Mouse (Mus musculus): ENCODE data around the gene Caly.

The Caly gene

DNA sequence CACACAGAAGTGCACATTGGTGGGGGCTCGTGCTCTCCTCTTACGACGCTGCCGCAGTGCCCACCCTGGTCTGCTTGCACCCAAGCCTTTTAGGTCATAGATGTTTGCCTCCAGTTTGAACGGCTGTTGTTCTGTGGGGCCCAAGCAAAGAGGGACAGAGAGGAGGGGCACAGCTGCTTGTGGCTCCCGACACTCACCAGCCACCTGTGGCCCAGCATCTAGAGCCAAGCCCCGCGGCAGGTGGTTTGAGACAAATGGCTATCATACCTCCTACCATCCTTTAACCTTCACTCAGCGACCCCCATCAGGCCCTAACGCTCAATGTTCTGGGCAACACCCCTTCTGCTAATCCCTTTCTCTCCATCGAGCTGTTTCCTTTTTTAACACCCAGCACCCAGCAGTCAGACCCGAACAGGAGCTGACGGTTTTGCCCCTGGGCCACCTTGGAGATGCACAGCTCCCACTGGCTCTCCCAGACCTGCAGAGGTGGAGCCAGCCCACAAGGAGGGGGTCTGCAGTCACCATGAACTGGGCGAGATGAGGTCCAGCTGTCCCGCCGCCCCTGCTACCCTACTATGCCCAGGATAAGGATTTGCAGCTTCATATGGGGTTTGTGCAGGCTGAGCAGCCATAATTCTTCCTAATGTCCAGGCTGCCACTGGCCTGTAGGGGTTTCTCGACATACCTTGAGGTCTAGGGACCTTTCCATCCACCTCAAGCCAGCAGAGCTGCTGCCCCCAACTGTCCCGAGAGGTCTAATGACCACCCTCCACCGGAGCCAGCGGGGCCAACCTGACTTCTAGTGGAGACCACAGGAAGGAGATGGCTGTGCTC lies 723 bp downstream of the Caly start:
- DNase-seq, result no peak

DNA sequence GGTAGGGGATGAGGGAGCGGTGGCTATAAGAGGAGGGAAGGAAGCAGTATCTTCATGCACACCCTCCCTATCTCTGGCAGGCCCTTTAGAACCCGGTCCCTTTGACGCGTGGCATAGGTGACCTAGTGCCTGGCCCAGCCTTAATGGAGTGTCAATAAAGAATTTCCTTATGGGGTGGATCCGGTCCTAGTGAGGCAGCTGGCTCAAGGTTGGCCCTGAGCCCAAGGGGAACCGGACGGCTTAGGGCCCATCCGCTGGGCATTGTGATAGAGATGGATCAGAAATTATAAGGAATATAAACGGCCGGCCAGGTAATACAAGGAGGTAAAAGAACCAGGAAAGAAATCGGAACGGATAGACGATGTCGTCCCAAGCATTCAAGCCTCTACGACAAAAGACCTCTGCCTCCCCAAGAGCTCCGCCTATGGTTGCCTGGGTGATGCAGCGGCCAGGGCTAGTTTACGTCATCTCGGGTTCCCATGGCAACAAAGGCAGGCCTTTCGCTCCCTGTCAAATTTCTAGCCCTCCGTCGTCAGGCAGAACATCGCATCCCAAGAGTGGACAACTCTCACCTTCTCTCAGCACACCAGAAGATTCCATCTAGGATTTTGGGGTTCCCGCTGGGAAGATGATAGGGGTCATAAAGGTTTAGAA lies 1.7 kb downstream of the Caly start:
- peak; percentile 66 to 71 for DNase-seq

- peak; percentile 66 to 73 for DNase-seq
Measured at GRCm38 (mm10) chr7:140078711-140079110, 3.6 kb downstream of the Caly start.

- DNase-seq, result no peak
Measured at GRCm38 (mm10) chr7:140077698-140078097, 4.7 kb downstream of the Caly start.

DNA sequence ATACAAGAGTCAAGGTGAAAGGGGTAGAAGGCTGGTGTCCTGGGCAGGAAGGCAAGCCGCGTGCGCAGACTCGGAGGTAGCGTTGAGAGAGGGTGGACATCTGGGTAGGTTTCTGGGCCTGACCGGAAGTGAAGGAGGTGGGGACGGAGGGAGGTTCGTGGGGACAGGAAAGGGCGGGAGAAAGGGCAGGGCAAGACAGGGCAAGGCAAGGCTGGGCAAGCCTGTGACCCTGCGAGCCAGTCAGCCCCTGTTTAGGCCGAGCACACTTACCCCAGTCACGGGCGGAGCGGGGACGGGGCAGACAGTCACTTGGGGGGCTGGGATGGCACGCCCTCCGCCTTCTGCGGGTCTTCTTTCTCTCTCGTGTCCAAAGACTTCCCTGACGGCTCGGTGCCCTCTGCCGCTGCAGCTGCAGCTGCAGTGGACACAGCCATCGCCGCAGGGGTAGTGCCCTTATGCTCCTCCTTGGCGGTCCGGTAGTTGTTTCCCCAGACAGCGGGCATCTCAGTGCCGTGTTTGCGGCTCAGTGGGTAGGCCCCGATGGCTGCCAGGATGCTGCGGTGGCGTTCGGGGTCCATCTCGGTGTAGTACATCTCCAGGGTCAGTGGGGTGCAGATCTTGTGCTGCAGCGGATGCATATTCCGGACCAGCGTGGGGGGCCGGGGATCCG lies 12.2 kb downstream of the Caly start:
- DNase-seq, result peak in 1 of 2 experiments; percentile 33

GRCm38 (mm10) chr7:140067397-140067796 lies 15.0 kb downstream of the Caly start:
- no peak for DNase-seq

- DNase-seq, result peak; percentile 41 to 66
Measured at GRCm38 (mm10) chr7:140063092-140063491, 19.3 kb downstream of the Caly start.

DNA sequence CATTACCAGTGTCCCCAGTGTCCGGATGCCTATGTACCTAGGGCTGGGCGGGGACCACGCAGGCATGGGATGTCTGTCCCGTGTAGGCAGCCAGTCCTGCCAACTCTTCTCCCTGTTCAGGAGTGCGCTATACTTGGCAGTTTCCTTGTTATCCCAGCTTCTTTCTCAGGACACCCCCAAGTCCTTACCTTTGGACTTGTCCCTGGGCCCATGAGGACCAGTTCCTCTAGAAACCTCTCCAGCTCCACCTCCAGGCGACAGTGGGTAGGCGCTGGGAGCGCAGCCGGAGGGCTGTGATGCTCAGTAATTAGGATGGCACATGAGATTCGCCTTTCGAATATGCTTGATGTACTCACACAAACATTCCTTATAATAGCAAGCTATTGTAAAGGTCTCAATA lies 20.0 kb downstream of the Caly start:
- DNase-seq, result peak; percentile 28 to 32

DNA sequence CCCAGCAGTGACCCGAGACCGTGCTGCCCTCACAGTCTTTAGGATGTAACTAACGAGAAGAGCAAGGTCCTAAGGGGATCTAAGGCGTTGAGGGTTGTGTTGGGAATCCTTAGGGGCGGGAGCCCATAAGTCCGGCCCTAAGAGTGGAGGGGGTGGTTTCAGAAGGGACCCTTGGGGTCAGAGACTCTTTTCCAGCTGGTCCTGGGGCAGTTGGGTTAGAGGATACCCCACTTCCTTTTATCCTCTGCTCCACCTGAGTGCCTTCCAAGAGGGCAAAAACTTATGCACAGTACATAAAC lies 20.6 kb downstream of the Caly start:
- DNase-seq, result no peak

GRCm38 (mm10) chr7:140060936-140061831 lies 21.2 kb downstream of the Caly start:
- peak; percentile 35 to 46 for DNase-seq

DNA sequence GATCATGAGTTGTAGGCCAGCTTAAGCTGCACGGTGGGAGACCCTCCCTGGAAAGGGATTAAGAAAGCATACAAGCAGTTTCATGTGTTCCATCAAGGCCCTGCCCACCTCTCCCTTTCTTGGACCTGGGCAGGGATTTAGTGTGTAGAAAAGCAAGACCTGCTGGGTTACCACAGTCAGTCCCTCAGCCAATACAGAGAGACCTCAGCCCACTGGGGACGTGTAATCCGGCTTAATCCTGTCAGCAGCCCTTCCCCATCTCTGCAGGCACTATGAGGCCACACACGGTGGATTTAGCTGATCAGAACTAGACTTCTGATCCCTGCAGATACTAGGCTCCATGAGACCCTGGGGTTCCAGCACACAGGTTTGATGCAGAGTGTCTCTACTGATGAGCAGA lies 22.7 kb downstream of the Caly start:
- no peak for DNase-seq

- DNase-seq, result no peak
Measured at GRCm38 (mm10) chr7:140058528-140058927, 23.8 kb downstream of the Caly start.

DNA sequence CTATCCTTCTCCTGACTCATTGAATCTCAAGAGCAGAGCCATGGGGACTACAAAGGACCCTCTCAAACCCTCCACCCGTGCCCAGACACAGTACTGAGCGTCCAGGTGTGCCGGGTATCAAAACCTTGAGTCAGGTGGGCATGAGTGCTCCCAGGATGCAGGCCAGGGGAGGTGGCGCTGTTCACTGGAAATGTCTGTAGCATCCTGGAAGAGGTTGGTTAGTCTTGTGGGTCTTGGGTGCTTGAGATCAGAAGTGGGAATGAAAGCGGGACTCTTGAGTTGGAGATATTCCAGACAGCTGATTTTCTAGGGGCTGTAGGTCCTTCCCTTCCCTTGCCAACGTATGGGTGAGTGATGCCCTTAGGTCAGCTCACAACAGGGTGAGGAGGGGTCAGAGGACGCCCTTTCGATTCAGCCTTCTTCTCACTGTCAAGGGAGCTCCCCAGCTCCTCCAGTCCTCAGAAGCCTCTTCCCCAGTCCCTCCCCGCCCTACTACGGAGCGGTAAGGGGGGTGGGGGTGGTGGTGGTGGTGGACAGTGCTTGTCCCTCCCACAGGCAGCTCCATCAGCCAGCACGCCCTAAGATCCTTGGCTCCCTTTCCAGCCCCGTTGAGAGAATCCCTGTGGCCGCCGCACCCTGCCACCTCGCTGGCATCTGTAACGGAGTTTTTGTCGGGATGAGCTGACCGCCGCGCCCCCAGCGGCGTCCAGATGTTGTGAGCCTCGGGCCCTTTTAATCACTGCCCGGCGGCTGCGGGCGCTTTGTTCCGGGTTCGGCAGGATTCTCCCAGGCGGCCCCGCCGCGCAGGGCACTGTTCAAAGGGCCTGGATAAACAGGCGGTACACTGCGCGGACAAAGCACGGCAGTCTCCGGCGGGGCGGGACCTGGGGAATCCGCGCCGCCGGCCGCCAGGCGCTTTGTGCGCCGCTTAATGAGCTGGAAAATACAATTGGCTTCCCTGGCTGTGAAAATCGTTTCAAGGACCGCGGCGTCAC lies 24.6 kb downstream of the Caly start:
- DNase-seq, result peak; percentile 40 to 50

DNA sequence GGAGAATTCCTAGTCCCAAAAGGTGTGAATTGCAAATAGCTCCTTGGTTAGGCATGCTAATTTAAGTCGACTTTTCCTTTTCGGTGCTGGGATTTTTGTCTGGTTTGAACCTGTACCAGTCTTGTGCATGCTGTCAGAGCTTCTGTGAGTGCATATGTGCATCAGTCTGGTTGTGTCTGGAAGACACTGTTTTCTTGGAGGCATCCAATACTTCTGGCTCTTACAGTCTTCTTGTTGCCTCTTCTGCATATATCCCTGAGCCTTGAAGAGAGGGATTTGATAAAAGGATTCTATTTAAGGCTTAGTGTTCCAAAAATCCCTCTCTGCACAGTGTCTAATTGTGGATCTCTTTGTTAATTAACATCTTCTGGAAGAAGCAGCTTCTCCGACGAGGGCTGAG lies 28.2 kb downstream of the Caly start:
- DNase-seq, result no peak

- DNase-seq, result peak; percentile 33 to 45
Measured at GRCm38 (mm10) chr7:140049115-140049689, 33.1 kb downstream of the Caly start.

GRCm38 (mm10) chr7:140048361-140049114 lies 33.8 kb downstream of the Caly start, which contains the start of gene Msx3:
Msx3 (minus strand) TSS chr7:140049089.
- no peak for DNase-seq

DNA sequence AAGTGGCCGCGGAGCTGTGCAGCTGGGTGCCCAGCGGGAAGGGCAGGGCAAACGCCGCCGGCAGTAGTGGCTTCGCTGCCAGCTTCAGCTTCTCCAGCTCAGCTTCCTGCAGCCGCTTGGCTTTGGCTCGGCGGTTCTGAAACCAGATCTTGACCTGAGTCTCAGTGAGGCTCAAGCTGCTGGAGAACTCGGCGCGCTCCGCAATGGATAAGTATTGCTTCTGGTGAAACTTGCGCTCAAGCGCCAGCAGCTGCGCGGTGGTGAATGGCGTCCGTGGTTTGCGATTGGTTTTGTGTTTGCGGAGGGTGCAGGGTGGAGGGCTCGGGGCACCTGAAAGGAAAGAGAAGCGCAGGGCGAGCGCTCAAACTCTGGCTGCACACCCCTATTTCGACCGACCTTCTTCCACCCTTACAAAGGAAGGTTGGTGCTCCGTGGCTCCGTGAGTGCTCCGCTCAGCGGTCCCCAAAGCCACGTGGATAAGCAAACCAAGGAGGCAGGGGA lies 34.5 kb downstream of the Caly start:
- DNase-seq, result peak in 1 of 2 experiments; percentile 27

DNA sequence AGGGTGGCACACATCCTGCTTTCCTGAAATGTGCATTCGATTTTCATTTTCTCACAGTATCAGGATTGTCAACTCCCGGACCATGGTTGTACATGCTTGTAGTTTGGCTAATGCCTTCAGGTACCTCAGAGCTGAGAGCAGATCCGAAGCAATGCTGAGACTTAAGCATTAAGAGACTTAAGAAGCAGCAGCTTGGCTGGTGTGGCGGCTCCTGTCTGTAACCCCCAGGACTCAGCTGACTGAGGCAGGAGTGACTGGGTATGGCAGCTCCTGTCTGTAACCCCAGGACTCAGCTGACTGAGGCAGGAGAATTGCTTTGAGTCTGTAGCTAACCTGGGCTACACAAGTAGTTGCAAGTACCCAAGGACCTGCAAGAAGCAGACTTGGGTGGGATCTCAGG lies 36.8 kb downstream of the Caly start:
- no peak for DNase-seq

GRCm38 (mm10) chr7:140042728-140043127 lies 39.6 kb downstream of the Caly start:
- DNase-seq, result peak in 1 of 2 experiments; percentile 3

- no peak for DNase-seq
Measured at GRCm38 (mm10) chr7:140037171-140037555, 45.2 kb downstream of the Caly start.

Measured in lung, postnatal 4 days (tissue).